Mouse (Mus musculus): ENCODE measurements around the gene Fars2.

DNA sequence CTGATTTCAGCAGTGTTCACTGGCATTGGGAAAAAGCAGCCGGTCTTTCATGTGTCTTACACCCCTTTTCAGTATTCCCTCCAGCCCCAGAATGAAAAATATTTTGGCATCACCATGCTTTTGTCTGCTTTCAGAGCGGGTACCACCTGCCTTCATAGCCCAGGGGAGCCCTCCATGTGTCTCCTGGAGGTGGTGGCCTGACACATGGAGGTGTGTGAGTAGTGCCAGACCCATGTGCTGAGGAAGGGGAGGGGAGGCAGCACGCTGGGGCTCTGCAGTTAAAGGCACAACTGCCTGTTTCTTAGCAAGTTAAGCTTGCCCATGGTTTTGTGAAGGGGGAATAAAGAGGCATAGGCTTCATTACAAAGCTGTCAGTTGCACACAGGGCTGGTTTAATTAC, 176.3 kb downstream of the Fars2 start:
- TF ChIP-seq CTCF (IDR thresholded peaks at IDR 0.05; ENCODE audit: extremely low read depth, insufficient read depth, insufficient read length, insufficient replicate concordance) (no peak), POLR2A (IDR thresholded peaks at IDR 0.05; ENCODE audit: low read depth, low read length) (no peak)

Data from spleen, adult 2 months (tissue).